Mouse (Mus musculus): ENCODE results near the gene Pnmal2. TPM values are rescaled to one million over a fixed set of nuclear protein-coding genes. Genes with fewer than 3 reads are reported as not detected.

The Pnmal2 gene
- polyA plus RNA-seq, 1 experiment, result not detected

- H3K4me3 ChIP-seq (replicated peaks), result no peak overlapping the region
- H3K27me3 ChIP-seq (replicated peaks), result no peaks in the 10 kb centered on the region
- no peaks in the 10 kb centered on the region for H3K9me3 ChIP-seq
- no peak for TF ChIP-seq GATA1 (IDR thresholded peaks at IDR 0.05; ENCODE audit: borderline replicate concordance, low read length)
- no peak for TF ChIP-seq FLI1 (IDR thresholded peaks at IDR 0.05; ENCODE audit: low read length)
- peaks cover 97% of the 10 kb centered on the region for H3K36me3 ChIP-seq (replicated peaks; ENCODE audit: low read length)
- H3K4me1 ChIP-seq, result peaks cover 88% of the 10 kb centered on the region
Measured at GRCm38 (mm10) chr7:16916342-16917265, 27.9 kb upstream of the Pnmal2 start.

DNA sequence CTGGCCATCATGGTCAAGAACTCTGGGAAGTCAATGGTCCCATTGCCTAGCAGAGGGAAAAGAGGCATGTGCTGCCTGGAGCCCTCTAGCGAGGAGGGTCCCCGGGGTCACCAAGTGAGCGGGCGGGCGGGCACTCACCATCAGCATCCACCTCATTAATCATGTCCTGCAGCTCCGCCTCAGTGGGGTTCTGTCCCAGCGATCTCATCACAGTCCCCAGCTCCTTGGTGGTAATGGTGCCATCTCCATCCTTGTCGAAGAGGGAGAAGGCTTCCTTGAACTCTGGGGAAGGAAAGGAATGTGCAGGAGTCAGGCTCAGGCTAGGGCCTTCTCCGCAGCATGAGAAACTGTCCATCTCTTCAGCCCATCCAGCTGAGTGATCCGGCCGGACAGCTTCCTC lies 27.0 kb upstream of the Pnmal2 start:
- peaks cover 98% of the 10 kb centered on the region for H3K36me3 ChIP-seq (replicated peaks; ENCODE audit: low read length)
- no peaks in the 10 kb centered on the region for H3K9me3 ChIP-seq
- no peak overlapping the region for H3K4me3 ChIP-seq (replicated peaks)
- H3K27me3 ChIP-seq (replicated peaks), result no peaks in the 10 kb centered on the region
- H3K4me1 ChIP-seq, result peaks cover 88% of the 10 kb centered on the region
- TF ChIP-seq GATA1 (IDR thresholded peaks at IDR 0.05; ENCODE audit: borderline replicate concordance, low read length) (no peak), FLI1 (IDR thresholded peaks at IDR 0.05; ENCODE audit: low read length) (no peak)

- H3K36me3 ChIP-seq (replicated peaks; ENCODE audit: low read length), result peaks cover 94% of the 10 kb centered on the region
- no peaks in the 10 kb centered on the region for H3K27me3 ChIP-seq (replicated peaks)
- H3K4me1 ChIP-seq, result peaks cover 86% of the 10 kb centered on the region
- no peak for TF ChIP-seq GATA1 (IDR thresholded peaks at IDR 0.05; ENCODE audit: borderline replicate concordance, low read length)
- TF ChIP-seq FLI1 (IDR thresholded peaks at IDR 0.05; ENCODE audit: low read length), result no peak
- H3K9me3 ChIP-seq, result no peaks in the 10 kb centered on the region
- H3K4me3 ChIP-seq (replicated peaks), result no peak overlapping the region
Measured at GRCm38 (mm10) chr7:16918014-16918413, 26.5 kb upstream of the Pnmal2 start.

- no peak for TF ChIP-seq FLI1 (IDR thresholded peaks at IDR 0.05; ENCODE audit: low read length)
- no peak for TF ChIP-seq GATA1 (IDR thresholded peaks at IDR 0.05; ENCODE audit: borderline replicate concordance, low read length)
- H3K36me3 ChIP-seq (replicated peaks; ENCODE audit: low read length), result peaks cover 88% of the 10 kb centered on the region
Measured at GRCm38 (mm10) chr7:16918670-16919069, 25.8 kb upstream of the Pnmal2 start.

GRCm38 (mm10) chr7:16919395-16920149 lies 24.9 kb upstream of the Pnmal2 start:
- Histone ChIP-seq H3K9me3 (no peaks in the 10 kb centered on the region), H3K4me1 (peaks cover 71% of the 10 kb centered on the region), H3K27me3 (replicated peaks) (no peaks in the 10 kb centered on the region), H3K36me3 (replicated peaks; ENCODE audit: low read length) (peaks cover 79% of the 10 kb centered on the region), H3K4me3 (replicated peaks) (peak overlapping the region; percentile 43)
- TF ChIP-seq GATA1 (IDR thresholded peaks at IDR 0.05; ENCODE audit: borderline replicate concordance, low read length) (no peak), FLI1 (IDR thresholded peaks at IDR 0.05; ENCODE audit: low read length) (no peak)

More at GRCm38 (mm10) chr7:16918670-16919069, 25.8 kb upstream of the Pnmal2 start:
- Histone ChIP-seq H3K27me3 (replicated peaks) (no peaks in the 10 kb centered on the region), H3K9me3 (no peaks in the 10 kb centered on the region), H3K4me1 (peaks cover 80% of the 10 kb centered on the region), H3K4me3 (replicated peaks) (no peak overlapping the region)

GRCm38 (mm10) chr7:16920150-16920579 lies 24.3 kb upstream of the Pnmal2 start:
- peaks cover 73% of the 10 kb centered on the region for H3K36me3 ChIP-seq (replicated peaks; ENCODE audit: low read length)
- TF ChIP-seq GATA1 (IDR thresholded peaks at IDR 0.05; ENCODE audit: borderline replicate concordance, low read length) (no peak), FLI1 (IDR thresholded peaks at IDR 0.05; ENCODE audit: low read length) (no peak)
- peak overlapping the region; percentile 40 for H3K4me3 ChIP-seq (replicated peaks)
- H3K9me3 ChIP-seq, result no peaks in the 10 kb centered on the region
- H3K4me1 ChIP-seq, result peaks cover 70% of the 10 kb centered on the region
- H3K27me3 ChIP-seq (replicated peaks), result no peaks in the 10 kb centered on the region

GRCm38 (mm10) chr7:16920818-16921791 lies 23.4 kb upstream of the Pnmal2 start:
- TF ChIP-seq FLI1 (IDR thresholded peaks at IDR 0.05; ENCODE audit: low read length) (no peak), GATA1 (IDR thresholded peaks at IDR 0.05; ENCODE audit: borderline replicate concordance, low read length) (no peak)
- H3K4me1 ChIP-seq, result peaks cover 68% of the 10 kb centered on the region
- H3K36me3 ChIP-seq (replicated peaks; ENCODE audit: low read length), result peaks cover 63% of the 10 kb centered on the region
- H3K9me3 ChIP-seq, result no peaks in the 10 kb centered on the region
- H3K4me3 ChIP-seq (replicated peaks), result peak overlapping the region; percentile 96
- no peaks in the 10 kb centered on the region for H3K27me3 ChIP-seq (replicated peaks)

DNA sequence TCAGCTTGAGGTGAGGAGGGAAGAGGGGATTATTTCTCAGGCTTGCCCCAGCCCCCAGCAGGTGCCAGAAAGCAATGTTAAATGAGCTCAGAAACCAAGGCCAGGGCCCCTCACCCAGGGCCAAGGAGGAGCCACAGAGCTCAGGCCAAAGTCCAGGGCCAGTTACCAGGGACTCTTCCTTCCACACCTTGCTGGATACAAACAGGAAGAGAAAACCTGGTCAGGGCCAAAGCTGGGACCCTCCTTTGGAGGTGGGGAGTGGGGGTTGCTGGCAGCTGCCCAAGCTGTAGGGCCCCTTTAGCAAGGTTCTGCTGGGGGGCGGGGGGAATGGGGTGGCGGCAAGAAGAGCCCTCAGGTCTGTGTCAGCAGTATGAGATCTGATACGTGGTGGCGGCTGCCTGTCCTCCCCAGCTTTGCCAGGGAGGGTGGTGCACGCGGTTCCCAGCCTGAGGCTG lies 22.6 kb upstream of the Pnmal2 start:
- peaks cover 61% of the 10 kb centered on the region for H3K4me1 ChIP-seq
- TF ChIP-seq FLI1 (IDR thresholded peaks at IDR 0.05; ENCODE audit: low read length) (no peak), GATA1 (IDR thresholded peaks at IDR 0.05; ENCODE audit: borderline replicate concordance, low read length) (no peak)
- H3K4me3 ChIP-seq (replicated peaks), result peak overlapping the region; percentile 96
- H3K27me3 ChIP-seq (replicated peaks), result no peaks in the 10 kb centered on the region
- H3K9me3 ChIP-seq, result no peaks in the 10 kb centered on the region
- peaks cover 55% of the 10 kb centered on the region for H3K36me3 ChIP-seq (replicated peaks; ENCODE audit: low read length)

All from megakaryocyte, embryonic 14.5 days (primary cell).